Mouse (Mus musculus) megakaryocyte, adult 5-6 weeks (primary cell): Measurements from ENCODE around the gene Rbm15. TPM values are rescaled to one million over a fixed set of nuclear protein-coding genes. Genes with fewer than 3 reads are reported as not detected.
A peak's percentile ranks its signal among the peaks of the same experiment; 100 is the strongest.
"Not testable (repeated sequence)": the region's sequence is repeated elsewhere in the genome, so short reads cannot be mapped to it uniquely, and the experiment has no call there.

ENCODE experiments used
- ATAC-seq: 2 replicates; pipeline ENCODE4 v1.8.0; 2016; ENCODE audit warnings: mild to moderate bottlenecking, inconsistent platforms; ENCODE audit not compliant: poor library complexity, severe bottlenecking
- total RNA-seq, 2 experiments: library from RNA; stranded (forward) in 1 of 2; stranded (reverse) in 1 of 2; fragments of 153-499, 151-499 nt in 1 of 2; fragments of 221-1000, 200-1000 nt in 1 of 2; gene quantifications; 2 replicates each; pipeline versions ENCODE4 v1.2.3 to v1.2.4; 2015 to 2017

The Rbm15 gene
- total RNA-seq, 2 experiments from 2014 or later: 28.6 to 40.8 TPM

- 0 out of 2 replicates have a peak, but pooled peaks have one; percentile 1 for ATAC-seq
Measured at GRCm38 (mm10) chr3:107332127-107332959, 1.1 kb downstream of the Rbm15 start.

- ATAC-seq: no peak
Measured at GRCm38 (mm10) chr3:107331746-107332126, 1.7 kb downstream of the Rbm15 start.

DNA sequence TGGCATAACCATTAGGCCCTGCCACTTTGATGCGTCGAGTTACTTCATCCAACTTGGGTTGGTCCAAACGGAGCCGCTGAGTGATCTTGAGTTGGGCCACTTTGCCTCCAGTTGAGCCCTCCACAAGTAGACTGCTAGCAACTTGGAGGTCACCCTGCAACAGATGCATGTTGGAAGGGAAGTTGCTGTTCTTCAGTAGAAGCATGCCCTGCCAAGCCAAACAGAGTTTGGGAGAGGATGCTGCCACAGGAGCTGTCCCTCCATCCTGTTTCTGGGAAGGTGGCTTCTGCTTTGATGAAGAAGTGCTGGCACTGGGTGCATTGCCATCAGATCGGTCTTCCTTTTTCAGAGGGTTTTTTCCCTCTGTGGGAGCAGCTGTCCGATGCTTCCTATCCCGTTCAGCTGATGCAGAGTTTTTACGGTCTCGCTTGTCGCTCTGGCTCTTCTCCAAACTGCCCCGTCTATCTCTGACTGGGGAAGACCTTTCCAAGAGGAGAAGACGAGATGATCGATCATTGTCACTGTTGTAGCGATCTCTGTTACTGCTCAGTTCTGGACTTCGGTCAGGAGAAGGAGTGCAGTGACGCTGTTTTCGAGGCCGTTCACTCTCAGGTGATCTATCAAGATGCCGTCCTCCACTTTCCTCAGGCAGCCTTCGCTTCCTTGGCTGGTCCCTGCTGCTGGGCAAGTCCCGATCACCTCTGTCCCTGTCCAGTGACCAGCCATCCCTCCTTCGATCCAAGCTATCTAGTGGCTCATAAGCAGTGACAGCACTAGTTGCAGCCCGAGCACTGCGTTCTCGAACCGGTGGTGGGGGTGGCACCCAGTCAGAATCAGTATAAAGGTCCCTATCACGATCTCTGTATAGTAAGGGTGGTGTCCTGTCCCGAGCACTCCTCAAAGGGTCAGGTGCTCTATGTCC lies 2.7 kb downstream of the Rbm15 start:
- no peak for ATAC-seq

DNA sequence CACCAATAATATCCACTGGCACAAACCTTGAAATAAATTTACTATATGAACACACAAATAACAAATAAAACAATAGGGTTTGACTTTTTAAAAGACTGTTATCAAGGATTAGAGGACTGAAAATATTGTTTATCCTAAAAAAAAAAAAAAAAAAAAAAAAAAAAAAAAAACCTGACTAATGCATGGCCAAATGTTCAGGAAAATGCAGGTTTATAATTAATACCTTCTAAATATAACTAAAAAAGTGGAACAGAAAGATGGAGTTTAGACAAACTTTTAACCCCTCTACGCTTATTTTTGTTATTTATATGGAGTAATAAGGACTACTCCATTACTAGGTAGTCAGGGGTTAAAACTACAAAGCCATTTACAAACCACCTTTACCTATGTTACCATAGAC lies 7.0 kb downstream of the Rbm15 start:
- no peak for ATAC-seq

DNA sequence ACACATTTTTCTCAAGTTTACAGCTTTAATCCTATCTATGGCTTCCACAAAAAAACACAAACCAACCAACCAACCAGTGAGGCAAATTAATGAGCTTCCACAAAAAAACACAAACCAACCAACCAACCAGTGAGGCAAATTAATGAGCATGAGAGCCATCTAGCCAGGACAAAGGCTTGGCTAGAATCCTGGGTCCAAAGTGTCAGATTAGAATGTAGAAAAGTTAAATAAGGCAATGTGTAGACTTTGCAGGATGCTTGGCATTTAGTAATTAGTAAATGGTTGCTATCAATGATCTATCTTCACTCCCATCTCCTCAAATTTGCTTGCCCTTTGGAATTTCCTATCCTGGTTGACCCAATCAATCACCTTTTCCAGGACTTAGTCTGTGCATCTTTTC lies 11.7 kb downstream of the Rbm15 start:
- ATAC-seq: no peak

DNA sequence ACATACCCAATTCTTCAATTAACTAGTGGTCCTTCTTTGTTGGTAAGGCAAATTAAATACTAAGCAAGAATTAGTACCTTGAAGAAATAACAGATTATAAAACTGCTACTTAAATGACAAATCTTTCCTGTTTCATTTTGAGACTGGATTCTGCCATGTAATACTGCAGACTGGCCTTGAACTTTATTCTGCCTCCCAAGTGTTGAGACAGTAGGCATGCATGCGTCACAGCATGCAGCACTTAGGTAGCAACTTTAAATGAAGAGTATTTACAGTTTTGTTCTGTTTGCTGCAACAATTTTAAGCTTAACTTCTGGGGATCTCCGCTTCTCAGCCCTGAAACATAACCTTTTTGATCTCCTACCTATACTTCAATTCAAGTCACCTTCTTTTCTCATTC lies 12.3 kb downstream of the Rbm15 start:
- no peak for ATAC-seq

GRCm38 (mm10) chr3:107317338-107317737 lies 16.1 kb downstream of the Rbm15 start:
- no peak for ATAC-seq

DNA sequence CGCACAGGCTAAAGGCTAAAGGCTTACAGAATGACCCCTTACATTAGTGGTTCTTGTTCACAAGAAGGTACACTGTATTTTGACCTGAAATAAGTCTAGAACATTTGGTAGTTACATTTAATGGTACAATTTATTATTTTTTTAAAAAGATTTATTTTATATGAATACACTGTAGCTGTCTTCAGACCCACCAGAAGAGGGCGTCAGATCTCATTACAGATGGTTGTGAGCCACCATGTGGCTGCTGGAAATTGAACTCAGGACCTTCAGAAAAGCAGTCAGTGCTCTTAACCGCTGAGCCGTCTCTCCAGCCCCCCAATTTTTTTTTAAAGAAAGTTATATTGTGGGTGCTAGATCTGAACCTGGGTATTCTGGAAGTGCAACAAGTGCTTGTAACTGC lies 36.6 kb downstream of the Rbm15 start:
- not testable (repeated sequence) for ATAC-seq

DNA sequence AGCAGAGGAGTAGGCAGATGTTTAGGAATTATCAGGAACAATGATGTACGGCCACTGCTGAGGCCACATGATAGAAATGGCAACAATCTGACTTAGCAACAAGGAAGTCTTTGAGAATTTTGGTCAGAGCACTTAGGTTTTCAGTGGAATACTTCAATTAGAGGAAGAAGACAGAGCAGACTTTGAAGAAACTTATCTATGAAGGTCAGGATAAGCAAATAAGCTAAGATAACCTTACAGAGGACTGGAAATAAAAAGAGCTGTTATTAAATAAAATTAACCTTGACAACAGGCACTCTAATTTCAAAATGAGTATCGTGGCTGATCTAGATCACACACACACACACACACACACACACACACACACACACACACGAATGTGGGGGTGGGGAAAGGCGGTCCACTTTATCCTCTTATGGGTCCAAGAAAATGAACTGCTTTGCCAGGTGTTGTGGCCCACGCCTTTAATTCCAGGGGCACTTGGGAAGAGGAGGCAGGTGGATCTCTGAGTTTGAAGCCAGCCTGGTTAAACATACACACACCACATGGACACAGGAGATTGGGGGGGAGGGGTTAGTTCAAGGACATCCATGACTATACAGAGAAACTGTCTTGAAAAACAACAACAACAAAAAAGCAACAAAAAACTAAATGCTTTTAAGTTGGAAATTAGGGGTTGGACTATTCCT lies 37.7 kb downstream of the Rbm15 start:
- no peak for ATAC-seq

- no peak for ATAC-seq
Measured at GRCm38 (mm10) chr3:107290764-107291381, 42.6 kb downstream of the Rbm15 start, which contains the start of gene Slc16a4. TSS of gene Slc16a4 (plus strand) at chr3:107291230.

- ATAC-seq: no peak
Measured at GRCm38 (mm10) chr3:107287346-107287745, 46.1 kb downstream of the Rbm15 start.

DNA sequence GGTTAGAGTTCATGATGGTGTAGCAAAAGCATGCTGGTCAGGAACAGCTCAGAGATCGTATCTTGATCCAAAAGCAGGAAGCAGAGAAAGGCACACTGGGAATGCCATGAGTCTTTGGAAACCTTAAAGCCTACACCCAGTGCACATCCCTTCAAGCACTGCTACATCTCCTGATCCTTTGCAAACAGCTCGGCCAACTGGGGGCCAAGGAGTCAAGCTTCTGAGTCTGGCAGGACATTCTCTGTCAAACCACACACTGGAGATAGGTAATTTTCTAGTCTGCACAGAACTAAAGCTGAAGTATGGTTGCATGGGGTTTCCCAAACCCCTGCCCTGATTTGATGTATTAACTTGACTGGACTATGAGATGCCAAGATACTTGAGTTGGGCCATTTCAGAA lies 47.4 kb downstream of the Rbm15 start:
- ATAC-seq: no peak

DNA sequence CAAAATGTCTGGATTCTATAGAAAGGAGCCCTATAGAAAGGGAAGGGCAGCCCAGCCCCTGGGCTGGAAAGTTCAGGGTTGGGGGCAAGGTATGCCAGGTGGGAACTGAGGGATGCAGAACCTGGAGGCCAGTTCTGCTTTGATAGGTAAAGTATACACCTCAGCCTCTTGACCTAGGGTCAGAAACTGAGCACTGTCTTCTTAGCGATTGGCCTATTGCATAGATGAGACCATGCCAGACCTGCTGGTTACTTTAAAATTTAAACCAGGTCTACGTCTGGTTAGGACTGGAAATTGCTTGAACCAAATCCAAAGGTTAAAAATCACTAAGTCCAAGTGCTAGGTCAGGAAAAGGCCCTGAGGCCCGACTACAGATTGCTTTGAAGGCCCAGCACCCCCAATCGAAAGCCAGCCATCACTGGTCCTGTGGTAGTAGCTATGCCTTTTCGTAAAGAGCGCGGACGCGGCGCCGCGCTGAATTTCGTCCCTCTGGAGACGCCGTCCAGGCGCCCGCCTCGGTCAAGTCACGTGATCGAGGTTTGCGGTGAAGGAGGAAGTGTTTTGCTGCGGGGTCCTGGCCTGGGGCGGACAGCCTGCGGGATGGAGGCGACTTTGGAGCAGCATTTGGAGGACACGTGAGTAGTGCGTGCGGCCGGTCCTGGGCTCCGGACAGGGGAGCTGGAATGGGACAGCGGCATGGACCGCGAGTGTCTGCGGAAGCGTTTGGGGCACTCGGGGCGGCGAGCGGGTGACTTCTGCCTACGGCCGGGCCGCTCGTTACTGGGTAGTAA lies 54.8 kb downstream of the Rbm15 start, which contains the start of gene Lamtor5:
Gene Lamtor5, plus strand, starts transcription at position 380 of the 791 bp plus-strand sequence.
- peak; percentile 93 for ATAC-seq

DNA sequence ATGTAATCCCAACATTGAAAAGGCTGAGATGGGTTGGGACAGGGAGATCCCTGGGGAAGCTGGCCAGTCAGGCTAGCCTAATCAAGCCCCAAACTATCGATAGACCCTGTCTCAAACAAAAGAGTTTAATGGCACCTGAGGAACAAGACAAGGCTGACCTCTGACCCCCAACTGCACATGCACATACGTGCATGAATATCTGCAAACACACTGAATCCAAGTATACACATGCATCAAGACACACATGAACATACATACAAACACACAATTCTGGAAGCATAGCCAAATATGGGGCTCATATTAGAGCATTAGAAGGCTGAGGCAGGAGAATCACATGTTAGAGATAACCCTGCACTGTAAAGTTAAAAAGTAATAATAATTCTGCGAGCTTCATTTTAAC lies 56.8 kb downstream of the Rbm15 start:
- ATAC-seq: no peak

DNA sequence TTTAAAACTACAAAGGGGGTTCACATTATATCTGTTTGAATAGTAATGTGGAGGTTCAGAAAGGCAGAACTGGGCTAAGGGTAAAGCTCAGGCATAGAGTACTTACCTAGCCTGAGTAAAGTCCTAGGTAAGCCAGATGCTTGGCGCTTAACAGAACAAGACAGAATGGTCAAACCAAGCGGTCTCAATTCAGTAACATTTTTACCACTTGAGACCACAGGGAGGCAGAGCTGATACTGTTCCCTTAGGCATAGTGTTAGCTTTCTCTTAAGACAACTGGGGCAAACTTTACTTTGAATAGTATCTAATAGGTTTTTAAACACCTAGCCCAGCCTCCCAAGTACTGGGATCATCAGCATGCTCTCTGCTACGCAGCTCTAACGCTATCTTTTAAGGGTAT lies 57.5 kb downstream of the Rbm15 start:
- no peak for ATAC-seq

Other genes starting within 250 kb of the Rbm15 start
- under 0.01 and 0.07 TPM in 2 replicates for gene Kcna2, start 232.5 kb downstream of the Rbm15 start, total RNA-seq (2015)
- 0.04 TPM in 1 of 2 replicates, not detected in the other for gene Kcna2, start 232.5 kb downstream of the Rbm15 start, total RNA-seq (2017)
- gene Kcna10, start 150.6 kb downstream of the Rbm15 start, total RNA-seq (2015): not detected in 2 replicates
- gene Kcna10, start 150.6 kb downstream of the Rbm15 start, total RNA-seq (2017): not detected in 2 replicates
- 0.25 and 0.74 TPM in 2 replicates for gene Cym, start 111.9 kb downstream of the Rbm15 start, total RNA-seq (2015)
- gene Cym, start 111.9 kb downstream of the Rbm15 start, total RNA-seq (2017): not detected in 2 replicates
- gene A630076J17Rik, start 103.1 kb downstream of the Rbm15 start, total RNA-seq (2015): not detected in 2 replicates
- not detected in 2 replicates for gene A630076J17Rik, start 103.1 kb downstream of the Rbm15 start, total RNA-seq (2017)
- not detected in 2 replicates for gene Prok1, start 94.0 kb downstream of the Rbm15 start, total RNA-seq (2015)
- gene Prok1, start 94.0 kb downstream of the Rbm15 start, total RNA-seq (2017): not detected in 2 replicates
- gene Lamtor5, start 54.8 kb downstream of the Rbm15 start, total RNA-seq (2015): 194 and 214 TPM in 2 replicates
- 72.6 and 72.9 TPM in 2 replicates for gene Lamtor5, start 54.8 kb downstream of the Rbm15 start, total RNA-seq (2017)
- gene Slc16a4, start 42.4 kb downstream of the Rbm15 start, total RNA-seq (2015): 0.07 and 0.36 TPM in 2 replicates
- 0.18 TPM in 1 of 2 replicates, not detected in the other for gene Slc16a4, start 42.4 kb downstream of the Rbm15 start, total RNA-seq (2017)
- gene Kcnc4, start 125.9 kb upstream of the Rbm15 start, total RNA-seq (2015): not detected in 2 replicates
- not detected in 2 replicates for gene Kcnc4, start 125.9 kb upstream of the Rbm15 start, total RNA-seq (2017)
- gene Slc6a17, start 184.3 kb upstream of the Rbm15 start, total RNA-seq (2015): not detected in 2 replicates
- not detected in 2 replicates for gene Slc6a17, start 184.3 kb upstream of the Rbm15 start, total RNA-seq (2017)
- gene Ubl4b, start 221.4 kb upstream of the Rbm15 start, total RNA-seq (2015): not detected in 2 replicates
- not detected in 2 replicates for gene Ubl4b, start 221.4 kb upstream of the Rbm15 start, total RNA-seq (2017)